Mouse (Mus musculus) central nervous system, embryonic 18 days (tissue): Measurements from ENCODE around the gene Vmn1r158. TPM values are rescaled to one million over a fixed set of nuclear protein-coding genes. Genes with fewer than 3 reads are reported as not detected.

Source experiments
- polyA plus RNA-seq: library from polyadenylated mRNA; depleted of rRNA; stranded (reverse); fragments of >200 nt; gene quantifications from 2 replicates; pipeline ENCODE4 v1.2.3, GENCODE M21; 2012; rRNA removed

The Vmn1r158 gene
- not detected in 2 replicates for polyA plus RNA-seq

DNA sequence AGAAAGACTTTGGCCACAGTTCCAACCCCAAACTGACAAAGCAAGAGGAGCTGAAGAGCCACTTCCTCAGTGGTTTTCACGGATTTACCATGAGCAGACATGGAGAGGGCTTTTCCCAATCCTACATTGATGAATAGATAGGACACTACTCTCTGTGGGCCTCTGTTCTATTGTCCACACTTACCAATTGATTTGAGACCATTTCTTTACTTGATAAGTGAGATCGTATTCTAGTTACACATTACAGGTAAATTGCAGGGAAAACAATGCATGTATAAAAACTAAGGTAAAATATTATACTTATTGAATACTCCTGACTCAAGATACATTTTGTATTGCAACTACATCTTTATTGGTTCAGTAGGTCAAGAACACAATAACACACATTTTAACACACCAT, at the start of gene Vmn1r158:
Vmn1r158 (minus strand) TSS at position 101 of the 400 bp plus-strand sequence.

DNA sequence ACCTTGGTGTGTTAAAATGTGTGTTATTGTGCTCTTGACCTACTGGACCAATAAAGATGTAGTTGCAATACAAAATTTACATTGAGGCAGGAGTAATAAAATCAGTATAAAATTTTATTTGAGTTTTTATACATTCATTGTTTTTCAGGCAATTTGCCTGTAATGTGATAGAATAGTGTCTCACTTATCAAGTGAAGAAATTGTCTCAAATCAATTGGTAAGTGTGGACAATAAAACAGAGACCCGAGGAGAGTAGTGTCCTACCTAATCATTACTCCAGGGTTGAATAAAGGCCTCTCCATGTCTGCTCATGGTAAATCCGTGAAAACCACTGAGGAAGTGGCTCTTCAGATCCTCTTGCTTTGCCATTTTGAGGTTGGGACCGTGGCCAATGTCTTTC, 29.2 kb downstream of the Vmn1r158 start, which contains the start of gene Vmn1r157:
Vmn1r157 (plus strand) TSS at position 301 of the 400 bp plus-strand sequence.

Other genes with a start within 250 kb of the Vmn1r158 start
- gene Gm4201, start 225.4 kb downstream of the Vmn1r158 start, polyA plus RNA-seq: not detected in 2 replicates
- not detected in 2 replicates for gene Gm4565, start 202.7 kb downstream of the Vmn1r158 start, polyA plus RNA-seq
- not detected in 2 replicates for gene Vmn1r155, start 132.8 kb downstream of the Vmn1r158 start, polyA plus RNA-seq
- not detected in 2 replicates for gene Gm8693, start 98.5 kb downstream of the Vmn1r158 start, polyA plus RNA-seq
- gene Gm4567, start 71.1 kb downstream of the Vmn1r158 start, polyA plus RNA-seq: not detected in 2 replicates
- not detected in 2 replicates for gene Vmn1r157, start 29.1 kb downstream of the Vmn1r158 start, polyA plus RNA-seq
- not detected in 2 replicates for gene Vmn1r159, start 52.8 kb upstream of the Vmn1r158 start, polyA plus RNA-seq
- gene Vmn1r160, start 80.4 kb upstream of the Vmn1r158 start, polyA plus RNA-seq: not detected in 2 replicates
- gene Gm4214, start 193.9 kb upstream of the Vmn1r158 start, polyA plus RNA-seq: not detected in 2 replicates
- not detected in 2 replicates for gene Gm4216, start 229.1 kb upstream of the Vmn1r158 start, polyA plus RNA-seq